Mouse (Mus musculus): ENCODE data around the gene Srp9.

DNA sequence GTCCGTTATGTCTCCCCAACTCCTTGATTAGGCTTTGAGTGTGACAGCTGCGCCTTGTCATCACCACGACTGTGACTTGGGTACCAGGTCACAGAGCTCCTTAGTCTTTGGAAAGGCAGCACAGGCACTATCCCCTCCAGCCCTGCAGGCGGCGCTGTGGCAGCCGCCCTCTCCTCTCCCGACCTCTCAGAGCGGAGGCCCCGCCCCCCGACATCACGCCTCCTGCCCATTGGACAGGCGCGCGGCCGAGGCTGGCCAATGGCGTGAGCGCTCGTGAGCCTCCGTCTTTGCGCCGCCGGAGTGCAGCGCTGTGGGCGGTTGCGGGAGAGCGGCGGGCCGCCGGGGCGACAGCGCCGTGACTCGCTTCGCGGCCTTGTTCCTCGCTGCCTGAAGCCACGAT, at the start of gene Srp9:
- TF ChIP-seq CTCF (IDR thresholded peaks at IDR 0.05; ENCODE audit: extremely low read depth, insufficient read depth, insufficient read length, insufficient replicate concordance) (peak; percentile 100), POLR2A (IDR thresholded peaks at IDR 0.05; ENCODE audit: low read depth, low read length) (peak; percentile 79)

Data from spleen, adult 2 months (tissue).